Mouse (Mus musculus) kidney, adult 8-10 months (tissue): ENCODE results near the gene Iqgap2.

Source experiments
- DNase-seq, 2 experiments: peaks; one replicate each; pipeline ENCODE4 v3.0.0; 2022

Gene Iqgap2

DNA sequence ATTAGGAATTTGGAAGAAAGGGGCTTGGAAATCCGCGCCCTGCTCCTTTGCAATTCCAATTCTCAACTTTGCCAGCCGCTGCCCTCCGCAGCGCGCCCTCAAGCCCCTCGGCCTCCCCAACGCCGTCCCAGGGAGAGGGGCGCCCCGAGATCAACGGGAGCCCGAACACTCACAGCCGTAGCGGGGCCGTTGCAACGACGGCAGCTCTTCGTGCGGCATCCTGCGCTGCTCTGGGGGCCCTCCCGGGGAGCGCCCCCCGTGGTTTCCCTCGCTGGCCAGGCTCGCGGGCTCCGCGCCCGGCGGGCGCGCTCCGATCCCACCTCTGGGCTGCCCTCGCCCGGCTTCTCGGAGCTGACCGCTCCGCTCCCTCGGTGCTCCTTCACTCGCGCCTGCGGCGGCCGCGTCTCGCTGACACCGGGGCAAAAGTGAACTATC lies at the start of gene Iqgap2:
Gene Iqgap2, minus strand, starts transcription at position 432 of the 435 bp plus-strand sequence.
- no peak for DNase-seq

DNA sequence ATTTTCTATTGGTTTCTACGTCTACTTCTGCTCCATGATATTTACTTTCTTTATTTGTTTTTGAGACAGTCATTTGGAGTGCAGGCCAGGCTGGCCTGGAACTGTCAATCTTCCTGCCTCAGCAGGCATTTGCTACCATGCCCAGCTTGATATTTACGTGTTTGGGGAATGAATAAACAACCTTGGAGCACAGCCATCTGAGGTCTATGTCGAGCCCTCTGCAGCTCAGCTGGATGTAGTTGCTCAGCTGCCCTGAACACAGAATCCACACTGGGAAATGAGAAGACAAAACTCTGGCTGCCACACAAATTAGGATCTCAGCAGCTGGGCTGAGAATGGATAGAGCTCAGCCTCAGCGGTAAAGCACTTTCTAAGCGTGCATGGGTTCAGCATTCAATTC lies 49.1 kb upstream of the Iqgap2 start:
- DNase-seq = no peak

DNA sequence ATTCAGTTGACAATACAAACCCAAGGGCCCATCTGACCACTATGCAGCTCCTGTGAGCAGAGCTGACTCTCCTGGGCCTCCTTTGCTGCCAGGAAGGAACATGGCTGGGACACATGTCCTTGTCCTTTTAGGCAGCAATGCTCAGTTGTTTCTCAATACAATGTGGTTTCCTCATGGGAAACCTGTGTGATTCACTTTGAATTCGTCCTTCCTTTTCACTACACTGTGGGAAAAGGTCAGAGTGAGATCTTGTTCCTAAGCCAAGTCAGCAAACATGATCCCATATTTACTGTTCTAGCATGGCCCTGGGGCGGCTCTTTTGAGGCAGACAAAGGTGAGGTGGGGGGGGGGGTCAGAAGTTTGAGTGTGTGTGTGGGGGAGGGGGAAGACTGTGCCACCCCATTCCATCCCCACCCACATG lies 32.5 kb upstream of the Iqgap2 start:
- no peak for DNase-seq

DNA sequence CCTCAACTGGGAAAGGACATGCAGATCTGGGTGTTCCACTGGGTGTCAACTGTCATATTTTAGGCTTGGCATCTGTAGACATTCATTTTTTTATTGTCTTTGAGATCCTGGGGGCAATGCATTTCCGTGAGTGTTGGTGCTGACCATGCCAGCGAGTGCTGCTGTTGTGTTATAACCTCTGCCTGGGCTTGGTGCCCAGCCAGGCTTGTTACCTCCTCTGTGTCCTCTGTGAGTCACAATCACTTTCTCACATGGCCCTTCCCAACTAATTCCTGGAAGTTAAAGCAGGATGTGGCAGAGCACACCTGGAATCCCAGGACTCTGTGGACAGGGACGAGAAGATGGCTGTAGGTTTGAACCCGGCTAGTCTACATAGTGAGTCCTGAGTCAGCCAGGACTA lies 30.9 kb upstream of the Iqgap2 start:
- DNase-seq = no peak

DNA sequence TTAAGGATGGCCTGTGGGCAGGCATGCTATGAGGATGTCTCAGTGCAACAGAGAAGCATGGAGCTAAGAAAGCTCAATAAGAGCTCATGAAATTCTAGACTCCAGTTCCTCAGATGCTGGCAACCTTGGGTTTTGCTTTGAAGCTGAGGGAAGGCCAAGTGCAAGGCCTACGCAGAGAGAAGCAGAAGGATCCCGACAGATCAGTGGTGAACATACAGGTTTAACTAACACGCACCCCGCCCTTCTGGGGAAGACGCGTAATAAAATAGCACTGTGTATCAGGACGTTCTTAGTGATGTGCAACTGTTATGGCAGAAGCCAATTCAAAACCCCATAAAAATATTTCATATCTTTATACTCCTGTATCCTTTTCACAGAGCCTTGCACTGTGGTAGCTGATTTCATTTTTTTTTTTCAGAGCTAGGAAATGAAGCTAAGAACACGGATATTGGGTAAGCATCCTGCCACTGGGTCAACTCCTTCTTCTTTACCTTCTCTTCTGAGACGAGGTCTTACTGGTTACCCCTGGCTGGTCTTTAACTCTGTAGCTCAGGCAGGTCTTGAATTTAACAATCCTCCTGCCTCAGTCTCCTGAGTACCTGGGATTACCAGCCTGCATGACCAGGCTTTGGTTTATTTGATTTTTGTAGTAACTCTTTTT lies 27.0 kb upstream of the Iqgap2 start:
- no peak for DNase-seq

DNA sequence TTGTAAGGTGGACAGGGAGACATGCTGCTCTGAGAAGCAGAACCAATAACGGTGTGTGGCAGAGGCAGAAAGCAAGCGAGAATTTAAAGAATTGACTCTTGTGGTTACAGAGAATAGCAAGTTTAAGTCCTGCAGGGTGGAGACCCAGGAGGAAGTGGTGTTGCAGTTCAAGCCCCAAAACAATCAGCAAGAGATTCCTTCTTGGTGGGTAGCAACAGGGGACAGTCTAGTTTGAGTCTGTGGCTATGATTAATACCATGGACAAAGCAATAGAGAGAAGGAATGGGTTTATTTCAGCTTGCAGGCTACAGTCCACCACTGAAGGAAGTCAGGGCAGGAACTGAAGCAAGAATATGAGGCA lies 21.3 kb upstream of the Iqgap2 start:
- DNase-seq = no peak

DNA sequence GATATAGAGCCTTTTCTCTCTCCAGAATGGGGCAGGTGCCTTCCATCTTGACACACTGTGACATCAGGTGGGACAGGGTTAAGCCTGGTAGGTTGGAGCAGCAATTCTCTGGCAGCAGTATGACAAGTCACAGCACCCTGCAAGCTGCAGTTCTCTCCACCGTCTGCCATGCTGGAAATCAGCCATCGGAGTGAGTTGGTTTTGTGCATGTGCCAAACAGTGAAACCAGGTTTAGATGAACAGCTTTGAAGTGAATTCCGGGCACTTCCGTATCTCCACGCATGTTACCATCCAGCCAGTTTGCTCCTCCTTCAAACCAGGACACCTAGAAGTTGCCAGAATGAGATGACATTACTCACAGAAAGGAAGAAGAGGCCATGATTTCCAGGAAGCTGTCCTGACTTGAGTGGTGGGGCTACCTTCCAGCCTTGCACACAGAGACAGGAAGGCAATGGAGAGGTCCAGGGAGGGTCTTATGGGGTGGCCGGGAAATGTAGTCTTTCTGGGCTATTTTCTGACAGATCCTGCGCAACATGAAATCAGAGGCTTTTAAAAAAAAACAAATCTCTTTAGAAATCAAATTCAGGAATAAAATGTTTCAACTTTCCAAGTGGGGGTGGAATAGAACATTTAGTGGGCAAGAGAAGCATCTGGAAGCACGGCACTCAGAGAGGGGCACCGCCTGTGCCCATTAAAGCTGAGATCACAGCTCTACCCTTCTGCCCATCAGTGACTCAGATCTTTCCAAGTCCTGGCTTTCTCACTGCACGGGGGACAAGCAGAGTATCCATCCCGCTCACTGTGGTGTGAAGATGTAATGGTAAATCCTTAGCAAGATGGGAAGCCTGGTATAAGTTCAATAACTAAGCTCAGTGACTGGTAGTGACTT lies 20.7 kb upstream of the Iqgap2 start:
- DNase-seq = no peak

DNA sequence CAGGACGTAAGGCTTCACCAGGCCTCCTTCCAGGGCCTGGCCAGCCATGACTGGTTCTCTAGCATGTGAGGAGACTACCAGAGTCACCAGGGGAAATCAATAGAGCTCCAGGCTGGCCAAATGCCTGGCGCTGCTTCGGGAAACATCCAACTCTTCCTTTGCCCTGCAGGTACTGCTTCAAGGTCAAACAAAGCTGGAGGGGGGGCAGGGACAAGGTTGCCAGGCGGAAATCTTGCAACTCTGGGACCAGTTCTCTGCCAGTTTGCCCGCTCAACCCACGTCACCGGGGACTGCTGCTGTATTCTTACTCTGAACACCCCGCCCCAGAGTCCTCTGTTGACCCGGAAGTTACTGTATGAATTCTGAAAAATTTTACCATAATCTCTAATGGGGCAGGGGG lies 18.5 kb upstream of the Iqgap2 start:
- peak; percentile 18 to 46 for DNase-seq

DNA sequence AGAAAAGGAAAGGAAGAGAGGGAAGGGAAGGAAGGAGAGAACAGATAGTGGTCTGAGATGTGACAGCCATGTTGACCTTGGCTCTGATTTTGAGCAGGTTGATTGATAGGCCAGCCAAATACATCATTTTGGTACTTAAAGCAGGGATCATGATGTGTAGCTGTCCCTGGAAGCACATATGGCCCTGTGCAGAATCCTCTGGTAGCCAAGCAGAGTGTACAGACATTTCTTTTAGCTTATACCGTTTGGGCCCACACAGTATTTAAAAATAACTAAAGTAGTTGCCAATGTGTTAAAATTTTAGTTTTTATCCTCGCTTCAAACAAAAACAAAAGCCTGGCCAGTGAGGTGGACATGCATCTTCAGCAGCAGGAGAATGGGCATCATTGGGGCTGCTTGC lies 17.5 kb upstream of the Iqgap2 start:
- no peak for DNase-seq

DNA sequence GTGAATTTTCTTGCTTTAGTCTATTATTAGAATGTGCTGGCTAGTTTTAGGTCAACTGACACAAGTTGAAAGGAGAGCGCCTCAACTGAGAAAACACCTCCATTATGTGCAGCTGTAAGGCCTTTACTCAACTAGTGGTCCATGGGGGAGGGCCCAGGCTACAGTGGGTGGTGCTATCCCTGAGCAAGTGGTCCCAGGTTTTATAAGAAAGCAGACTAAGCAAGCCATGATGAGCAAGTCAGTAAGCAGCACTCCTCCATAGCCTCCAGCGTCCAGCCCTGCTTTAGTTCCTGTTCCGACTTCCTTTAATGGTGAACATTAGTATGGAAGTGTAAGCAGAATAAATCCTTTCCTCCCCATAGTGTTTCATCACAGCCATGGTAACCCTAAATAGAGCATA lies 11.0 kb upstream of the Iqgap2 start:
- no peak for DNase-seq

DNA sequence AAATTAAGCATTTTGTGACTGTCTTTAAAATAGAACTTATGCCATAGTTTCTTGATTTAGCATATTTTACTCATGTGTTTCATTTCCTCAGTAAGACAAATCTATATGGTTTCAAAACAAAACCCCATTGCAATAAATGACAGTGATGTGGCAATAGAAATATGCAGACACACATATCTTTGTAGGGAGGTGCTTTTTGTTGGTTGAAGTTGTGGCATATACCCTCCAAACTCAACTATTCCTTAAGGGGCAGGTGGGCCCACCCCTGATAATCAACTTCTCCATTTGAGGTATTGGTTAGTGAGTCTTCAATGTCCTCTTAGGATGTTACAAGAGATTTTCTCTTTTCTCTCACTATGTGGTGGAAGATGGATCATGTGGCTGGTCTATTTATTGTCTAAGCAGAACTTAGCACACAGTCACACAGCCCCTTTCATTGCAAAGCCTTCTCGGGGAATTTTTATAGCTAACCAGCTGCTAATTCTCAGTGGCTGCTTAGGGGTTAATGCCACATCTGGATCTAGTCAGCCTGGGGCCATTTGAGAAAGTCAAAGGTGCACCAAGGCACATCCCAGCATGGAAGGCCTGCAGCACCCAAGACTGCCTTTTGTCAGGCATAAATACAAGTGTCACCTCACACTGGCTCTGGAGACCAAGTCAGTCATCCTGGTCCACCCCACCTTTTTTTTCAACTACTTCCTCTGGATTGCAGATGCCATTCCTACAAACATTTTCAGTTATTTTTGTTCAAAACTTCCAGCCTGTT lies 8.3 kb upstream of the Iqgap2 start:
- no peak for DNase-seq

DNA sequence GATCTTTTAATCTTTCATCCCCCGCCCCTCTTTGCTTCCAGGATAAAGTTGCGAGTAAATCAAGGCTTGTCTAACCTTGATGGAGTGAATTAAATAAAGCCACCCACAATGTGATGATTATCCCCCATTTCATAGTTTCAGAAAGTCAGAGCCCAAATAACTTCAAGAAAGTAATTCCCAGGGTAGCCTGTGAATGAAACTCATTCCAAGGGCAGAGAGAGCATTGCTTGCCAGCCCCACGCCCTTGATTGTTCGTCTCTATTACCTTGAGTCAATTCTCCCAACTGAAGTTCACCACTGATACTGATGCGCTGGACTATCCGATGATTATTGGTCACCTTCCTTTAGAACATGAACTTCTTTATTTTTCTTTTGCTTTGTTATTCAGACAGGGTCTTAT lies 4.8 kb upstream of the Iqgap2 start:
- no peak for DNase-seq

DNA sequence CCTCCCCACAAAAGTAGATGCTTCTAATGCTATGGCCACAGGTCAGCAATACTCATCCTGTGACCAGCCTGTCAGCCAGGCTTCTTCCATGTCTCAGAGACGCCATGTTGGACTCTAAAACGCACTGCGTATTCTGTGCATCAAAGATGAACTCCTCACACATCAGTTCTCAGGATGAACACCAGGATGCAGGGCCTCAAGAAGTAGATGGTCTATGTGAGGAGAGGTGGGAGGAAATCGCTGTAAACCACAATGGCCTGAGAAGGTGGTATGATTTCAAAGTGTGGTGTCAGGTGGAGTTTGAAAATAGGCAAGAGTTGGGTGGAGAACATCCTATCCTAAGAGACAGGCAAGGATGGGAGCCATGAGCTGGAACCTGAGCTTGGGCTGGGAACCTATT lies 1.4 kb upstream of the Iqgap2 start:
- no peak for DNase-seq

DNA sequence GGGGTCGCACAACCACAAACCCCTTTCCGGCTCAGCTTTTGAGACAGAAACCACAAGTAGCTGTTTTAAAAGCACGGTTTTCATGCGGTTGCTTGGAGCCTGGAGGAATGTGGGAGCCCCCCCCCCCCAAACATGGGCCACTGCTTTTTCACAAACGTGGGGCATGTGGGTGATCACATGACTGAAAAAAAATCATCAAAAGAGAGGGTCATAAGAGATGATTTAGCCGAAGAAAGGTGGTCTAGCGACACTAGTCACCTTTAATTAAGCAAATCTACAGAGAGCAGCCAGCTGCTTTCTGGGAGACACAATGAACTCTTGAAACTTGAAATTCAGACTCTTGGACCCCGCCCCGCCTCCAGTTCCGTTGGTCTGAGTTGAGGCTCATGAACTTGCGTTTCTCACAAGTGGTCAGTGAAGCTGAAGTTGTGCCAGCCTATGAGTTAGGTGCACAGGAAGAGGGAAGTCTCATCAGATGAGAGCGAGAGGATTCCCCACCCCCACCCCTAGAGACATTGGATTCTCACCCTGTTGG lies 956 bp upstream of the Iqgap2 start:
- peak in 1 of 2 experiments; percentile 43 for DNase-seq

DNA sequence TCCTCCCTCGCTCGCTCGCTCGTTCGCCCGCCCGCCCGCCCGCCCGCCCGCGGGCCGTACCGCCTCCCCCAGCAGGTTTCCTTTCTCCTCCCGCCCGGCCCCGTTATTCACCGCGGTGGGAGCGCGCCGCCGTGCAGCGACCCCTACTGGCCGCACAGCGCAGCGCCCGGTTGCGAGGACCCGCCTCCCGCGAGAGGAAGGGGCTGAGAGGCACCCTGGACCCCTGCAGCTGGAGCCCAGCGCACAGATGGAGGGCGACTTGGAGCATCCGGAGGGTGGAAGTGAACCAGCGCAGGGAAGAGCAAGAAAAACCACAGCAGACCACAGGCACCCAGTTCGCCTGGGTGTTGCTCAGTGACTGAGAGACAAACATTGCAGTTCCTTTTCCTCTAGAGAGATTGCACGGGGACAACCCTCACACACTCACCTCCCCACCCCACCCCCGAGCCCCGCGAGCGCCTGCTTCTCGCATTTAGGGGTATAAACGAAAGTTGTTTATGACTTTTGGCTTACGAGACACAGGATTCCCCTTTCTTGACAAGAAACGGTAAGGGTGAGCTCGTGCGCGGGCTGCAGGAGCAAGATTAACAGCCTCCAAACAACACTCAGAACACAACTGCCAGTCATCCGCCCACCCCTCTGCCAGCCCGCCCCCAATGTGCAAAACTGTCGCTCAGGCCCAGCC lies 346 bp upstream of the Iqgap2 start:
- DNase-seq = peak; percentile 46 to 64

DNA sequence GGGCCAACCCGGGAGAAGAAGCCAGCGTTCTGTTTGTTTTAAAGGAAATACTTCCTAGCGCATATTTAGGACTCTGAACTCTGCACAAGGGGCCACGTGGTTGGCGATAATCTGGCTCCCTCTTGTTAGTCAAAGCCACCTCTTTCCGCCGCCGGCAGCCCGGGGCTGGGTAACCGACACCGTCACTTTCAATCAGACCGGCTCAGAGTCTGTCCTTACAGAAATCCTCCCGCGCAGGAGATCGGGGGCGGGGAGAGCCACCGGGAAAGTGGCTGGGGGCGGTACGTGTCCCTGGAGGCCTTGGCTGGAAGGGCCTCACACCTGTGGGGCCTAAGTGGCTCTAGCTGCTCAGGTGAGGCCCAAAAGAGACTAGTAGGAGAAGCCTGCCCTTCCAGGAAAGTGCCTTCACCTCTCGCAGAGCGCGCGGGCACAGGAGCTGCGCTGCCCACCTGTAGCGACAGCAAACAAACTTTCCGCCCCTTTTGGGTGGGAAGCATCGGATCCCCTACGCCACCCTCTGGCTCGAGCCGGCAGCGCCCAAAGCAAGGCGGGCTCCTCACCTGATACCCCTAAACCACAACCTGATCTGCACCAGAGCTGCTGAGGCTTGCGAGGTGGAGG lies 761 bp downstream of the Iqgap2 start:
- peak; percentile 70 to 78 for DNase-seq

DNA sequence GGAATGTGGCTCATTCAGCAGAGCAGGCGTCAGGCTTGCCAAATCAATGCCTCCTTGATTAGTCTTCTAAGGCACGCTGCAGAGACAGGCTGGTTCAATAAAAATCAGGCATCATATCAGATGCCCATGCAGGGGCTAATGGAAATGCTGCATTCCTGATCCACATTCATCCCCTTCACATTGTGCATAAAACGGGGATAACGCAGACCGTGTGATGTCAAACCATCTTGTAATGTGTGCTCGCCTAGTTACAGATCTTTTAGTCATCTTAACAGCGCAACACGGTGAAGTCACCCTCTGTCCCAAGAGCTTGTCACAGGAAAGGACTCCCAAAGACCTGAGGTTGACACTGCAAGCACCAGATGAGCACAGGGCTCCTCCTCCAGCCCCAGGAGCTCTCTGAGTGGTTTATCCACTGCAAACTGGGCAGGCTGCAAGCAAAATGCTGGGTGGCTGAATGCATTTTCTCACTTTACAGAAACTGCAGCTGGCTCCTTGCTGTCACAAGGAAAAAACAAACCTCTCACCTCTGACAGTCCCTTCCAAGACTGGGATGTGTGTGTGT lies 1.7 kb downstream of the Iqgap2 start:
- no peak for DNase-seq

DNA sequence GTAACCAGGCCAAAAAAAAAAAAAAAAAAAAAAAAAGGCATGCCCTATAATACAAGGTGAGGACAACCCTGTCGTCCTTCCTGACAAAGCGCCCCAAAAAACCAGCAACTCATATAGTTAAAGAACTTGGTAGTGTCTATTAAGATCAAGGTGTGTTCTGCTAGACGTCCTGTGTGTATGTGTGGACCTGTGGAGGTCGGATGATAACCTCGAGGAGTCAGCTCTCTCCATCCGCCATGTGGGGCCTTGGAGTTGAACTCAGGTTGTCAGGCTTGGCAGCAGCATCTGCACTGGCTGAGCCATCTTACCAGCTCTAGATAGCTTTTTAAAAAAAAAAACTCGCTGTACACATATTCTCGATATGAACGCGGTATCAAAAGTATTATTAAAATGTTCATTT lies 2.4 kb downstream of the Iqgap2 start:
- no peak for DNase-seq

DNA sequence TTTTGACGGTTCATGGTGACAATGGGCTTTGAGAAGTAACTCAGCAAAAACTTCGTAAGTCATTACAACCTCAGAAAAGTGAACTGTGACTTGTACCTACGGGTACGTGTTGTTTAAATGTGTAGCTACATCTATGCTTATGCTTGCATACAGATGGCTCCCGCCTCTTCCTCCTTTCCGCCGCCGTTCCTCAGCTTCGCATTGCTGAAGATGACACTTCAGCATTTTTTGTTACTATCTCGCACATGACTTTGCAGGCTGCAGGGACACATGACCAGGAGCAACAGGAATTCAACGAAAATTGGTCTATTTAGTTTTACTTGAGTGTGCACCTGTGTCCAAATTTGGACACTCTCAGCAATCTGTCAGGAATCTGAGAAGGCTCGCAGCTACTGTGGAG lies 3.1 kb downstream of the Iqgap2 start:
- no peak for DNase-seq

DNA sequence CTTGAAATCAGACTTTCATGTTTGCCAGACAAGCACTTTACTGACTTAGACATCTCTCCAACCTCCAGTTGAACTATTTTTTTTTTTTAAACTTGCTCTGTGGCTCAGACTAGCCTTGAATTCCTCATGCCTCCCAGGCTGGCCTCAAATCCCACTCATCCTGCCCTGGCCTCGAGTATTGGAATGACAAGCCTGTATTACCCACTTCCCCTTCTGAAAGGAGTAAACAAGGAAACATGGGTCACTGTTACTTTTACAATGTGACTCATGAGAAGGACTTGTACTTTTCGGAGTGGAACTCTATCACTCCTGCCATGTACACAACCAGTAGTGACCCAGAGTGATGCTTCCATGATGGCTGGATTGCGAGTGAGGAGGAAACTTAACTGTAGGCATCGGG lies 3.6 kb downstream of the Iqgap2 start:
- no peak for DNase-seq

DNA sequence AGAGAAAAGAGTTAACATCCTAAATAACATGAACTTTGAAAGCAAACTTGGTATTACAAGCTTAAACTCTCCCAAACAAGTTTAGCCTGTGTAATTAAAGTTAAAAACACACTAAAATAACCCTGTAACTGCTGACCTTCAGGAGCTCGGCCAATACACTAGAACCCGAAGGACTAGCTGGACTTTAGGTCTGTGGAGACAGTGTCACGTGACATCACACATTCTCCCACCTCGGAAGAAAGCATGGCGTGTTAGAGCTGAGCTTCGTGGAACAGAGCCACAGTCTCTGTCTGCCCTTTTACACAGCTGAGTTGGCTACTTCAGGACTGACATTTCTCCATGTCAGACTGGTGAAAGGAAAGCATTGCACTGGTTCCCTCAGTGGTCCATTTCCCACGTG lies 4.3 kb downstream of the Iqgap2 start:
- peak; percentile 49 to 56 for DNase-seq

DNA sequence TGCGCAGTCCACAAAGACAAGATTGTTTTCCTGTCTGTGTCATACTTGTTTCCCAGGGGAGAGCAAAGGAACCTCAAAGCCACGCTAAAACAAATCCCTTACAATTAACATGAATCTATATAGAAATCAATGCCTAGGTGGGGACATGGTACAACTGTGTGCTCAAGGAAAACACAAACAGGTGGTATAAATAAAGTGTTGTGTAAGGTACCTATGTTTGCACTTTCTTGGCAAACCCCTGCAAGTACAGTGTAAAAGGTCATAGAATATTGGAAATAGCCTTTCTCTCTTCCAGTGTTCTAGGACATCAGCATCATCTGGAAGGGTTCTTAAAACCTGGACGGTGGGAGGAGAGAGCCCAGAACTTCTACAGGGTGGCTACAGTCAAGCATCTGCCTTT lies 7.3 kb downstream of the Iqgap2 start:
- DNase-seq = no peak
